Mouse (Mus musculus) intestine, embryonic 16.5 days (tissue): ENCODE results near the gene Erlin1. TPM values are rescaled to one million over a fixed set of nuclear protein-coding genes. Genes with fewer than 3 reads are reported as not detected.

Experiments
- ATAC-seq: fragments of 200-750 bp; cut with Nextera tagmentation; 2 replicates; pipeline ENCODE4 v1.8.0; 2017; ENCODE audit warnings: moderate TSS enrichment, moderate library complexity
- H3K27ac ChIP-seq: fragments of 300-500 bp; sonication (generic); 2 replicates; pipeline ENCODE4 v1.5.1; 2014; ENCODE audit warnings: mild to moderate bottlenecking, low read length
- H3K27me3 ChIP-seq: fragments of 300-500 bp; sonication (generic); replicated peaks from 2 replicates; pipeline ENCODE4 v1.6.1; 2014; ENCODE audit warnings: low read length, control low read depth, mixed read lengths; ENCODE audit not compliant: control insufficient read depth, insufficient read depth
- H3K36me3 ChIP-seq: fragments of 300-500 bp; sonication (generic); 2 replicates; pipeline ENCODE4 v1.6.1; 2014; ENCODE audit warnings: low read length, control low read depth; ENCODE audit not compliant: control insufficient read depth, insufficient read depth
- H3K4me1 ChIP-seq: fragments of 300-500 bp; sonication (generic); 2 replicates; pipeline ENCODE4 v1.6.1; 2014; ENCODE audit warnings: low read length, control low read depth, mixed read lengths; ENCODE audit not compliant: control insufficient read depth, insufficient read depth
- H3K4me2 ChIP-seq: fragments of 300-500 bp; sonication (generic); 2 replicates; pipeline ENCODE4 v1.6.1; 2014; ENCODE audit warnings: low read depth, low read length, control low read depth
- H3K4me3 ChIP-seq: fragments of 300-500 bp; sonication (generic); 2 replicates; pipeline ENCODE4 v1.5.1; 2014; ENCODE audit warnings: mild to moderate bottlenecking, low read length
- H3K9ac ChIP-seq: fragments of 300-500 bp; sonication (generic); 2 replicates; pipeline ENCODE4 v1.6.1; 2014; ENCODE audit warnings: low read depth, low read length
- H3K9me3 ChIP-seq: fragments of 300-500 bp; sonication (generic); 2 replicates; pipeline ENCODE4 v1.6.1; 2016; ENCODE audit warnings: low read length, control low read depth; ENCODE audit not compliant: control insufficient read depth
- WGBS: fragments of 180-500 bp; shearing (Covaris S2); extraction: QIAGEN DNeasy Blood & Tissue Kit; methylation state at CpG from one replicate; pipeline ENCODE4 v1.1.7; 2014; 5-methylcytosine and 5-hydroxymethylcytosine counted together
- polyA plus RNA-seq: library from polyadenylated mRNA; unstranded; fragments of >200 nt; fragmentation: Nextera tagmentation; extraction: Ambion mirVana; gene quantifications from 2 replicates; pipeline ENCODE4 v1.2.1, GENCODE M21; 2015

Erlin1 gene
- polyA plus RNA-seq, 1 experiment from 2014 or later, result 43.9 TPM

DNA sequence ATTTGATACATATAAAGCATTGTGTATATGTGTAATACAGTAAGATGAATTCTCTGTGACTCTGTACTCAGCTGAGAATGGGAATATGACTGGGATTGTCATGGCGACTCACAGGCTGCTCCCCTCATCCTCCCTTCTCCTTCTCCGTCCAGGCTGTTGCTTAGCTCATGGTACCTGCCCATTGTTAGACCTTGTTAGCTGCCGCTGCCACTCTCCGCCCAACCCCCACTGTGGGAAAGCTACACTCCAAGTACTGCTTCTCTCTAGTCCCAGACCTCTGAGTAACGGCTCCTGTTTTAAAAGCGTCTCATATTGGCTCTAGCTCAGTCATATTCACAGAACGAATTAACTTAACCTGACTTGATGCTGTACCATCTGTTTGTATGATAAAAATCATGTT is 49.8 kb downstream of the Erlin1 start:
- Histone ChIP-seq H3K4me1 (no peaks in the 10 kb centered on the region), H3K4me3 (no peak overlapping the region), H3K27ac (no peak overlapping the region), H3K4me2 (no peak overlapping the region), H3K9ac (no peak overlapping the region), H3K9me3 (no peaks in the 10 kb centered on the region), H3K36me3 (no peaks in the 10 kb centered on the region), H3K27me3 (no peaks in the 10 kb centered on the region)
- 54% methylated on average over 7 of the region's 7 CpGs for WGBS
- no peak for ATAC-seq

DNA sequence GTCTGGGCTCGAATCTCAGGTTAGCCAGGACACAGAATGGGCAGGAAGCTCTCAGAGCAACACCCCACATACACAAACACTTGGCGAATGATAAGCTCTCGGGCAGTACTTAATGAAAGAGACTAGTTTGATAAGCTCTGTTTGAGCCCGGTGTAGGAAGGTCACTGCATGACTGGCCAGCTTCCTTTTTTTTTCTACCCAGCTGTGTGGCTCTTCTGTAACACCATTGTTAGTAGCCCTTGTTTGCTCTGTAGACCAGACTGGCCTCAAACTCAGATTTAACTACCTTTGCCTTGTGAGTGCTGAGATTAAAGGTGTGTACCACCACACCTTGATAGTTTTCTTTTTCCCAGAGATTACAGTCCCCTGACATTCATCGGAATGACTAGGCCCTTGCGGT is 55.7 kb downstream of the Erlin1 start:
- no peak overlapping the region for H3K9ac ChIP-seq
- no peaks in the 10 kb centered on the region for H3K4me1 ChIP-seq
- no peaks in the 10 kb centered on the region for H3K9me3 ChIP-seq
- H3K27ac ChIP-seq, result peak overlapping the region; percentile 10; the same call in 1 of the 2 replicates
- 56% methylated on average over 6 of the region's 6 CpGs for WGBS
- no peak overlapping the region for H3K4me3 ChIP-seq
- H3K36me3 ChIP-seq, result no peaks in the 10 kb centered on the region
- H3K27me3 ChIP-seq, result no peaks in the 10 kb centered on the region
- H3K4me2 ChIP-seq, result no peak overlapping the region
- peak; percentile 40 for ATAC-seq

DNA sequence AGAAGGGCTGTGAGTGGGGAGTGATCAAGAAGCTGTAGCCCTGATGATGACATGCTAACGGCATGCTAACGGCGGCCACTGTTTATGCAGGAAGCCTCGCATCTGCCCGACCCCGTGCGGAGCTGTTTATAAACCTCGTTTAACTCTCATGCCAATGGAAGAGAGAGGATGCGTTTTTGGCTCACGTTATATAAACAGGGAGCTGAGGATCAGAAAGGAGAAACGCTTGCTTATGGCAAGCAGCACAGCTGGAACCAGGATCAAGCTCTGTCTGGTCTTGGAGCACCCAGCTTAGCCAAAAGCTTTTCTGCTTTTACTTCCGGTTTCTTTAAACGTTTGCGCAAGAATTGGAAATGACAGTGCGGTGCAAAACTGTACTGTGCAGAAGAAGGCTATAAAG is 60.8 kb downstream of the Erlin1 start:
- H3K4me3 ChIP-seq, result no peak overlapping the region; the same call in 1 of the 2 replicates
- 45% methylated on average over 15 of the region's 15 CpGs for WGBS
- H3K27me3 ChIP-seq, result no peaks in the 10 kb centered on the region
- H3K9ac ChIP-seq, result no peak overlapping the region
- no peaks in the 10 kb centered on the region for H3K36me3 ChIP-seq
- 0 out of 2 replicates have a peak, but pooled peaks cover 5% of the 10 kb centered on the region for H3K4me1 ChIP-seq
- no peak overlapping the region for H3K4me2 ChIP-seq
- ATAC-seq, result peak; percentile 78
- no peak overlapping the region for H3K27ac ChIP-seq
- H3K9me3 ChIP-seq, result no peaks in the 10 kb centered on the region

DNA sequence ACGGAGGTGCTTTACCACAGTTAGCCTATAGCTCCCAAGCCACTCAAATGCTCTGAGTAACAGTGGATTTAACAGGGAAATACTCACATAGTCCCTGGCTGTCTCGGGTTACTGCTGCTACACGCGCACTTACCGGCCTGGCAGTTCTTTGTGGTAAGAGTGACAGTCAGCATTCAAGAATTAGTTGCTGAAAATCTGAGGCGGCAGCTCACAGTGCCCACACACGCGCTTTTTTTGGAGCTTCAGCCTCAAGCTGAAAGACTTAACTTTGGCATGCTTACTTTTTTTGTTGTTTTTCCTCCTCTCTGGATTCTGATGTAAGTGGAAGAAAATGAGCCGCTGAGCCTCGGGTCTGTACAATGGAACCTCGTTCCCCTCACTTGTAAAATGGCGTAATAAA is 62.4 kb downstream of the Erlin1 start:
- H3K36me3 ChIP-seq, result no peaks in the 10 kb centered on the region
- no peak overlapping the region for H3K27ac ChIP-seq
- ATAC-seq, result no peak
- no peak overlapping the region for H3K4me3 ChIP-seq
- H3K27me3 ChIP-seq, result no peaks in the 10 kb centered on the region
- H3K4me2 ChIP-seq, result no peak overlapping the region
- H3K9me3 ChIP-seq, result no peaks in the 10 kb centered on the region
- 0 out of 2 replicates have a peak, but pooled peaks cover 5% of the 10 kb centered on the region for H3K4me1 ChIP-seq
- no peak overlapping the region for H3K9ac ChIP-seq
- WGBS, result 70% methylated on average over 12 of the region's 12 CpGs

DNA sequence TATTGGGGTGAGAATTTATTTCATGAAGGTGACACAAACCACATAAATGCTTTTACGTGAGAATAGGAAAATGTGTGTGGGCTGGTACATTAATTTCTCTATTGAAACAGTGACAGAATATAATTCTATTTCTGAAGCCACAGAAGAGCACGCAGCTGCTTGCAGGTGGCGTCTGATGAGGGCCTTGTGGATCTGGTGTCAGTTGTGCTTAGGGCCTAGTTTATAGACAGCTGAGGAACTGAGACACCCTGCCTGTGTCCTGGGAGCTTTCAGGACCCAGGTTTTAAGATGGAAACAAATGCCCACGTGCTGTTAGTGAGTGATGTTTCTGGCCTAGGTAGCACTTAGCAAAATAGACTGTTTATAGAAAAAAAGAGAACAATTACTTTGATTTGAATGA is 64.6 kb downstream of the Erlin1 start:
- ATAC-seq, result no peak

DNA sequence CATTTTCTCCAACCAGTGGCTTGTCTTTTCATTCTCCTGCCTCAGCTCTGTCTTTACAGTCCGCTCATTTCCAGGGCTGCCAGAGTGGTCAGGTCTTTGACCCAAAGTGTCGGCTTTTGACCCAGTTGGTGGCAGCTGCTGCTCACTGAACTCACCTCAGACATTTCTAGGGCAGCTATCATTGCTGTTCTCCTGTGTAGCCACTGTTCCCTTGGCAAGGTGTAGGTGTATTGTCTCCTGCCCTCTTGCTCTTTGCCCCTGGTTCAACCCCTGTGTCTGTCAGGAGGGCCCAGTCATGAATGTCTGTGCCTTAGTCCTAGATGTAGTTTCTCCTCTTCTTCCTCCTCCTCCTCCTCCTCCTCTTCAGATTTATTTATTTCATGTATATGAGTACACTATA is 65.3 kb downstream of the Erlin1 start:
- H3K27me3 ChIP-seq, result no peaks in the 10 kb centered on the region
- H3K4me1 ChIP-seq, result 0 out of 2 replicates have a peak, but pooled peaks cover 5% of the 10 kb centered on the region
- ATAC-seq, result no peak
- H3K4me2 ChIP-seq, result no peak overlapping the region
- no peak overlapping the region for H3K4me3 ChIP-seq
- H3K36me3 ChIP-seq, result no peaks in the 10 kb centered on the region
- WGBS, result 98% methylated on average over 2 of the region's 2 CpGs
- H3K27ac ChIP-seq, result no peak overlapping the region
- H3K9ac ChIP-seq, result no peak overlapping the region
- no peaks in the 10 kb centered on the region for H3K9me3 ChIP-seq

More for the DNA sequence above, 64.6 kb downstream of the Erlin1 start:
- H3K27me3 ChIP-seq, result no peaks in the 10 kb centered on the region
- H3K27ac ChIP-seq, result no peak overlapping the region; the same call in 1 of the 2 replicates
- no peak overlapping the region for H3K4me2 ChIP-seq
- WGBS, result 64% methylated on average over 4 of the region's 4 CpGs
- H3K4me3 ChIP-seq, result no peak overlapping the region
- no peak overlapping the region for H3K9ac ChIP-seq
- H3K9me3 ChIP-seq, result no peaks in the 10 kb centered on the region
- no peaks in the 10 kb centered on the region for H3K36me3 ChIP-seq
- H3K4me1 ChIP-seq, result 0 out of 2 replicates have a peak, but pooled peaks cover 5% of the 10 kb centered on the region

DNA sequence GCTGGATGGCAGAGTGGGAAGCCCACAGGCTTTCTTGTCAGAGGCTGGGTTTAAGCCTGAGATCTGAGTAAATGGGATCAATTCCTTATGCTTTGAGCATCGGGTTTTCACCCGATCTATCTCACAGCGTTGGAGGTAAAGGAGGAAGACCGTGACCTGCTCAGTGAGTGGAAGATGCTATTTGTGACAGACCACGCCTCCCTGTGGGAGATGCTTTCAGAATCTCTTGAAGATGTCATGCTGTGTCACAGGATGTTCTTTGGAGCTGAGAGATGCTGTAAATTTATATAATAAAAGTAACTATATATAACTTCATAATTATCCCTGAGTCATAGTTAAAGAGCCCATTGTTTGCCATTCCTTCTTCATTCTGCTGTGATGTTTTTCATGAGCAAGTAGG is 68.9 kb downstream of the Erlin1 start:
- ATAC-seq, result no peak
- H3K4me2 ChIP-seq, result no peak overlapping the region
- no peak overlapping the region for H3K9ac ChIP-seq
- H3K9me3 ChIP-seq, result no peaks in the 10 kb centered on the region
- H3K36me3 ChIP-seq, result no peaks in the 10 kb centered on the region
- 0 out of 2 replicates have a peak, but pooled peaks cover 5% of the 10 kb centered on the region for H3K4me1 ChIP-seq
- no peaks in the 10 kb centered on the region for H3K27me3 ChIP-seq
- no peak overlapping the region for H3K27ac ChIP-seq
- 83% methylated on average over 5 of the region's 5 CpGs for WGBS
- H3K4me3 ChIP-seq, result no peak overlapping the region

DNA sequence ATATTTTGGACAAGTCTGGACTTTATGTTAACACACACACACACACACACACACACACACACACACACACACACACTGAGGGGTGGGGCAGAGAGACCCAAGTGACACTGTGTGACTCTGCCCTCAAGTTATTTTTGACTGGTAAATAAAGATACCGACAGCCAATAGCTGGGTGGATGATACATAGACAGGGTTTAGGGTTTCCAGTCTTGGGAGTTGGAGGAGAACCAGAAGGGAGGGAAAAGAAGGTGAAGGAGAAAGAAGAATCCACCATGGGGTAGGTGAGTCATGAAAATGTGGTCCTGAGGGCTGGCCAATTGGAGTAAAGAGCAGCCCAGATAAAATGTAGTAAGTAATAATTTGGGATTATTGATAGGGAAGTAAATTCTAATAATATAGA is 69.5 kb downstream of the Erlin1 start:
- no peak for ATAC-seq
- no peak overlapping the region for H3K4me2 ChIP-seq
- no peaks in the 10 kb centered on the region for H3K27me3 ChIP-seq
- 72% methylated on average over 1 of the region's 1 CpGs for WGBS
- no peak overlapping the region for H3K4me3 ChIP-seq
- no peak overlapping the region for H3K27ac ChIP-seq
- H3K9ac ChIP-seq, result no peak overlapping the region
- no peaks in the 10 kb centered on the region for H3K4me1 ChIP-seq
- H3K9me3 ChIP-seq, result no peaks in the 10 kb centered on the region
- H3K36me3 ChIP-seq, result no peaks in the 10 kb centered on the region

DNA sequence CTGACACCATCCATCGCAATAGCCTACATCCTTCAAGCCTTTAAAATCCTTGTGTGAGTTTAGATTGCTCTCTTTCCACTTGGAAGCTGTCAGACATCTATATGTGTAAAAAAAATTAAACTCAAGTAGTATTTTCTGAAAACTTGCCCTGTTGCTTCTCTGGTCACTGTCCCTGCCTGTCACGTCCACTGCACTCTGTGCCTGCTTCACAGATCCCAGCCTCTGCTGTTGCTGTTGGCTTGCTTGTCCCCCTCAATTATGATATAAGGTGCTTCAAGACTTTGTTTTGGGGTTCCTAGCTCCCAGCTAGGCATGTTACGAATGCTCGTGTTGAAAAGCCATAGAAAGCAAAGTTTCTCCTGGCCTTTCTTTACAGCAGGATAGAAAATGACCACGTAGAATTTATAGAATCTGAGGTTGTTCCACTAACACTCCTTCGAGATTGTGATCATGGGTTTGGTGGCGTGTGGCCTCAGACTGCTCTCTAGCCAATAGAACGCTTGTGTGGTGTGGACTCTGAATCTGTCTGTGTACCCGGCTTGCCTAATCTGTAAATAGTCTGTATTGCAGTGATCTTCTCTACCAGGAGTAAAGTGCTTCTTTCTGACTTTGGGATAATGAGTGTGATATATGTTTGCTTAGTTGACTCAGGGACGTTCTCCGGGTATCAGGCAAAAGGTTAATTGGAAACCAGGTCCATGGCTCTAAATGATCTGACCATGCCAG is 70.6 kb downstream of the Erlin1 start:
- no peaks in the 10 kb centered on the region for H3K36me3 ChIP-seq
- H3K4me2 ChIP-seq, result no peak overlapping the region
- ATAC-seq, result peak; percentile 81
- 65% methylated on average over 11 of the region's 11 CpGs for WGBS
- no peak overlapping the region for H3K4me3 ChIP-seq
- no peaks in the 10 kb centered on the region for H3K9me3 ChIP-seq
- no peak overlapping the region for H3K9ac ChIP-seq
- no peaks in the 10 kb centered on the region for H3K27me3 ChIP-seq
- no peak overlapping the region; the same call in 1 of the 2 replicates for H3K27ac ChIP-seq
- no peaks in the 10 kb centered on the region for H3K4me1 ChIP-seq

DNA sequence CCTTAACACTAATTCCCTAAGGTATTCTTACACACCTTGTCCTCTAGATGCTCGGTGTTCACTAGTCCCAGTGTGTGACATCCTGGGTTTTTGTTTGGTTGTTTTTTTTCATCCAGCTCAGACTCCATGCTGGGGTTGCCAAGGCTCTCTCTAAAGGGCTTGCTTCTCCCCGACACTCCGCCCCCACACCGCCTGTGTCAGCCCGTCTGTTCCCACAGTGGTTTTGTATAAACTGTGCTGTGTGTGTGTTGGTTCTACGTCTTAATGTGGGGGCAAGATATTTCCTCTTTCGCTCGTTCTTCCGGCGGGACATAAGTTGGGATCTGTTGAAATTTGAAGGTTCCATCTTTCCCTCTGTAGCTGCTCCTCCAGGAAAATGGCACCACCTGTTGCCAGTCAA is 71.5 kb downstream of the Erlin1 start:
- Histone ChIP-seq H3K4me1 (no peaks in the 10 kb centered on the region), H3K9ac (no peak overlapping the region), H3K27ac (no peak overlapping the region), H3K4me2 (no peak overlapping the region), H3K36me3 (no peaks in the 10 kb centered on the region), H3K9me3 (no peaks in the 10 kb centered on the region), H3K27me3 (no peaks in the 10 kb centered on the region), H3K4me3 (no peak overlapping the region)
- WGBS, result 77% methylated on average over 10 of the region's 10 CpGs
- ATAC-seq, result no peak
